Mouse (Mus musculus): ENCODE data around the gene Gm37240.

Gm37240 gene

DNA sequence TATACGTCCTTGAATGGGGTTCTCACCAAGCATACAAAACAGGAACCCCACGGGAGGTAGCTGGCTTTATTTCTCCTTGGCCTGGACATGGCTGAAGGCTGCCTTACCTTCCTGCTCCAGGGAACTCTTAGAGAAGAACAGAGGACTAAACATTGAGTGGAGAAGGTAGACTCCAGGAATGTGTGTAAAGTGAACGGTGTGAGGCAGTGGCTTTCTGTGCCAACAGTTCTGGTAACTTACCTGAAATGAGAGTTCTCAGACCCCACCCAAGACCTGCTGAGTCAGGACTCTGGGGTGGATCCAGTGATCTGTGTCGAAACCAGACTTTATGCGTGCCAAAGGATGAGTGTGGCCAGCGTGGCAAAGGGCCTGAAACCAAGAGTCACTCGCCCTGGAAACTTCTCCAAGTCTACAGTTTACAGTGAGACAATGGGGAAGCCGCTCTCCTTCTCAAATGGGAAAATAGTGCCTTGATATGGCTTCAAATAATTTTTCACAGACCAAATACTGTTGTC lies 1240.9 kb downstream of the Gm37240 start:
- DNase-seq (ENCODE audit: low spot score in 2 of 2) = no peak

DNA sequence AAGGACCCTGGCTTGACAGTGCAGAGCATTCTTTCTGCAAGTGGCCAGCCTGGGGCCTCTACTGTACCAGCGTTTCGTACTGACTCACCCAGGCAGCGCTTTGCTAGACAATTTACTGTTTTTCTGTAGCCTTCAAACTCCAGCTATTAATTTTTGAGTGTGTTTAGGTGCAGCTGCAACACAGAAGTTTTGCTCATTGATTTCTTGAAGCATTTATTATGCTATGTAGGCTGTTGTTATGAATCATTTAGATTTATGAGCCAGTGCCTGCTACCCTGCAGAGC lies 1241.4 kb downstream of the Gm37240 start:
- no peak for DNase-seq (ENCODE audit: low spot score in 2 of 2)

DNA sequence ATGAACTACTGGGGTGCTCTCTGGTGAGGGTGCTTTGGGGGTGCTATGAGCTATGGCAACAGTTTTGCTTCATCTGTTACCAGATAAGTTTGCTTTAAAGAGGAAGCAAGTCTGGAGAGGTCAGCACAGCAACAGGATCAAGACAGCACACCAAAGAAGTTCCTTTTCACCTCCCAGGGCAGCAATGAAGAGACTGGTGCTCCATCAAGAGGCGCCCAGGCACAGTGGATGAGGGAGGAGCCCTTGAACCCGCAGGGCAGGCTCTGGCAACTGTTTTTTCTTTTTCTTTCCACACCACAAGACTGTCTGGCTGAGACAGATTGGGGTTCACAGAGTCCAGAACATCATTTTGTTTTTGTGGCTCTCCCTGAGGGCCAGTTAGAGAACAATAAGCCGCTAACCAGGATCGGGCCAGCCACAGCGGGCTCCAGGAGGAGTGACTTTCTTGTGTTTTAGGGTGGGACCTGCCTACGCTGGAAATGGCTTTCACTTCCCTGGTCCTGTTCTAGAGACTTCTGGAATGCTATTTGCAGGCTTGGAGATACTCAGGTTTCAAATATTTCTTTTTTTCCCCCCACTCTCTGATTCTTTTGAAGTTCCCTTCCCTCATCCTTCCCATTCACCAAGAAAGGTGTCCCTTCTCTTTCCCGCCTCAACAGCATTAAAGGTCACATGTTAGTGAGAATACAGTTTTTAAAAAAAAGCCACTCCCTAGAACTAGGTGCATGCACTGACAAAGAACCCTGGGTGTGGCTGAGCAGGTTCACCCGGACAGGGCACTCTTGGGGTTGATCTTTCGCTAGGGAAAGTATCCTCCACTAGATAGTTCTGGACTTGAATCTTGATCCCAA lies 1241.9 kb downstream of the Gm37240 start:
- no peak for DNase-seq (ENCODE audit: low spot score in 2 of 2)

DNA sequence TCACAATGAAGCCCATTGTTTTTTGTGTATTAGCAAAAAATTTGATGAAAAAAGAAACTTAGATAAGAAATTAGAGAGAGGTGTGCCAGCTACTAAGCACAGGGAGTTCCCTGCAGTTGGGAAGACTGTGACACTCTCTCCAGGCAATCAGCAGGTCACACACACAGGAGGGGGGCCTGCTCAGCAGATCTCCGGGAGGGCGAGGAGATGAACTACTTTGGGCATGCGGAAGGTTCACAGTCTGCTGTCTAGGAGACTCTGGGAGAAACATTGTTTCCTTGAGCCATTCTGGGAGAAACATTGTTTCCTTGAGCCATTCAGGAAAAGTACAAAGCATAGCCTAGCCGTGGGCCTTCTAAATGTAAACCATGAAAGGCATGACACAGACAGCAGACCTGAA lies 1244.4 kb downstream of the Gm37240 start:
- no peak for DNase-seq (ENCODE audit: low spot score in 2 of 2)

DNA sequence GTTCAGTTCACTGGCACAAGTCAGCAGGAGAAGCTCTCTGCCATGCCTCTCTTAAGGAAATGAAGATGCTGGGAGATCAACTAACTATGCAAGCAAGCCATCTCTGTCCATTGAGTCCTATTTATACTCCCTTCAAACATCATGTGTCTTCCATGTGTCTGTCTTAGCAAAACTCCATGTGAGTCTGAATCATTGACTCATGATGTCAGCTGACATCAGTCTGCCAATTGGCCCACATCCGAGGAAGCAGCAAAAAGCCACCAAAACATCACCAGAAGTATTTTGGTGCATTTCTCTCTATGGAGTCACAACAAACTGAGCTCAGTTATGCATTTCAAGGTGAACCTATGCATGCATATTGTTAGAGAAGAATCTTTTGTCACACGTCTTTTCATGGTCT lies 1245.9 kb downstream of the Gm37240 start:
- DNase-seq (ENCODE audit: low spot score in 2 of 2) = no peak

DNA sequence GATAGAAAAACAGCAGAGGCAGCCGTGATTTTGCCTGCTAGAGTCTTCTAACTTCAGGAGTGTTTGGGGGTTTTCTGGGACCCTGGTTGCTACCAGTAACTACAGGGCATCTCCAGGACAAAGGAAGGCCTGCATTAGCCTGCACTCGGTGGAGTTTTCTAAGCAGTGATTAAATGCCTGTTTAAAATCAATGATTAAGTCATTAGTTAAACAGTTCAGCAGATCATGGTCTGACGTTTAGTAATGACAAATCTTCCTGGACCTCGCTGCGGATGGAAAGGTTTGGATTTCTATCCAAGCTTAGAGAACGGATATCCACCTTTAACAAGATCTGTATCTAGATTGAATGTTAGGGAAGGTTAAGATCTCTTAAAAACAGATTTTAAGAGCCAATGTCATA lies 1246.8 kb downstream of the Gm37240 start:
- DNase-seq (ENCODE audit: low spot score in 2 of 2) = no peak

DNA sequence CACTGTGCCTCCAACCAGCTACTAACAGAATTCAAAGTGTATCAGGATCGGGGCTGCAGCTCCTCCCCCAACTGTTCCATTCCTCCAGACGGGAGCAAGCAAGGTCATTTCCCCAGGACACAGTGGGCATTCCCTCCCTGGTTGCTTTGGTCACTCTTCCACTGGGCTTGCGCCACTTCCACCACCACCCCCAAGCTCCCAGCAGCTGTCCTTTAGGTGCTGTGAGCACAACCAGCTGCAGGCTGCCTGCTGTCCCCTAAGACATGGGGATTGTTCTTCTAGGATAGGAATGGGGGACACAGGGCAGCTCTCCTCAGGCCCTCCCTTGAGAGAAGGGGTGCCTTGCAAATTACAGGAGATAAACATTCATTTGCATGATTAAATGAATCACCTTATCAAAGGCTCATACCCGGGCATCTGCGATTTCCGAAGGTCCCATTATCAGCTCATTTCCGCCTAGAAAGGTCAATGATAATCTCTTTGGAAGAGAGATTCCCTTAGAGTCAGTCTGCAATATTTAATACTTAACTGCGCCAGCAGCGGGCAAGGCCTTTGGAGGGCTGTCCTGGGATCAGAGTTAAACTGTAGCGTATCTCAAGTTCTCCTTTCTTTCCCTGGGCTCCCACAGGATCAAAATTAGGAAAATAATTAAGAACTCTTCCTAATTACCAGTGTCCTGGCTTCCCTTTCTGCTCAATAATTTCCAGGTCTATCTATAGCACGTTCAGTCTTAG lies 1247.4 kb downstream of the Gm37240 start:
- DNase-seq (ENCODE audit: low spot score in 2 of 2) = no peak

DNA sequence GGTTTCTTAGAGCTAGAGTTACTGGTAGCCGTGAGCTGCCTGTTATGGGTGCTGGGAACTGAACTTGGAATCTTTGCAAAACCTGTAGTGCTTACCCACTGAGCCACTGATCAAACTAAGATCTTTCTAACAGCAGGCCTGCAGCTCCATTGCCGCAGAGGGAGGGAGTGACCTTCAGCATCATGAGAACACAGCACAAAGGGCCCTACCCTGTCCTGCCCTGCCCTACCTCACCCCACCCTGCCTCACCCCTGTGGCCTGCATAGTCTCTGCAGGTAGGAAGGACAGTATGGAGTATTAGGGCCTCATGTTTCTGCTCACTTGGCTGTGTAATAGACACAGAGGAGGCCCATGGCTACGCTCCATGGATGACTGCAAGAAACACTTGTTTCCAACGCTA lies 1248.5 kb downstream of the Gm37240 start:
- DNase-seq (ENCODE audit: low spot score in 2 of 2) = no peak

DNA sequence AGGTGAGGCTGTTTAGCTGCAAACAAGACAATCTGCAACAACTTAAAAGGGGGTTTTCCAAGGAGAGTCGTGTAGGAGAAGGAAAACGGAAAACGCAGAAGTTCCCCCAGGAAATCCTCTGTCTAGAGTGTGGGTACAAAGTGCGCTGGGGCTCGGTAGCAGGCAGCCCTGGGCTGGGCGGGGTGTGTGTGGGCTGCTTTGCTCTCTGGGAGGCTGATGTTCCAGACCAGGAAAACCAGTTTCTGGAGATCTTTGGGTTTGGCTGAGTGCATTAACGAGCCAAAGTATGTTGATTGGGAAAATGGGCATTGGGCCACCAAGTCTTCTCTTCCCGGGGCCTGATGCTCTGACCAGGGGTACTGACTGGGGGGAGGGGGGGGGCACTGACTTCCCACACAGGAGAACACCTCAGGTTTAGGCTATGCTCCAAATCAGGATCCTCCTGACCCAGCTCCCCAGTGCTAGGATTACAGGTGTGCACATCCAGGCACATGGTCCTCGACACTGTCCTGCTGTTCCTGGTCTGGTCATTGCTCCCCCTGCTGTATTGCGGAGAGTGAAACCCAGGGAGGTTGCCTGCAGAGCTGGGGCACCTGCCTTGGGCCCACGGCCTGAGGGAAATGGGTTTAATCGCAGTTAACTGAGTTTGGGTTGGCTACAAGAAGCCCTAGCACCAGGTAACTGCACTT lies 1249.3 kb downstream of the Gm37240 start:
- no peak for DNase-seq (ENCODE audit: low spot score in 2 of 2)

DNA sequence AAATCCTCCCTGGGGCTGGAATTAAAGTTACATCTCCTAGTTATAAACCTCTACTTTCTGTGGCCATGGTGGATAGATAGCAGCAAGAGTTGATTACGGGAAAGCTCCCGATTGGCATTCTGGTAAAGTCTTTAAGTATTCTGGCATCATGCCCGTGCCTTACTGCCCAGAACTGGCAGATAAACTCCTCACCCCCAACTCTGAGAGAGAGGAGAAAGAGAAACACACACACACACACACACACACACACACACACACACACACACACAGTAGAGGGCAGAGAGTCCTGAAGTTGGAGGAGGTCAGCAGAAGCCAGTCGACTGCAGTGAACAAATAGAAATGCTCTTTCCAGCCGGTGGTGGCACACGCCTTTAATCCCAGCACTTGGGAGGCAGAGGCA lies 1250.2 kb downstream of the Gm37240 start:
- DNase-seq (ENCODE audit: low spot score in 2 of 2) = no peak

DNA sequence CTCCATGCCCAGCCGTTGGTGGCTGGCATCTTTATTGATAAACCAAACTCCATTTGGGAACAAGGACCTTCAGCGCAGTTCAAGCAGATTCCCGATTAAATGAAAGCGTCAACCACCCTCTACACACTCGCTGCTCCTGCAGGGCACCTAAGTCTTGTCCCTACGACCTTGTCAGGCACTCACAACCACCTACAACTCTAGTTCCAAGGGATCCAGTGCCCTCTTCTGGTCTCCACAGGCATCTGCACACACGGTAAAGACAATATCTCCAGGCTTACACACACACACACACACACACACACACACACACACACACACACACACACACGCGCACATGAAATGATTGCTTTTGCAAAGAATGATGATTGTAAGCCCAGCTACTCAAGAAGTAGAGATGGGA lies 1255.7 kb downstream of the Gm37240 start:
- no peak for DNase-seq (ENCODE audit: low spot score in 2 of 2)

DNA sequence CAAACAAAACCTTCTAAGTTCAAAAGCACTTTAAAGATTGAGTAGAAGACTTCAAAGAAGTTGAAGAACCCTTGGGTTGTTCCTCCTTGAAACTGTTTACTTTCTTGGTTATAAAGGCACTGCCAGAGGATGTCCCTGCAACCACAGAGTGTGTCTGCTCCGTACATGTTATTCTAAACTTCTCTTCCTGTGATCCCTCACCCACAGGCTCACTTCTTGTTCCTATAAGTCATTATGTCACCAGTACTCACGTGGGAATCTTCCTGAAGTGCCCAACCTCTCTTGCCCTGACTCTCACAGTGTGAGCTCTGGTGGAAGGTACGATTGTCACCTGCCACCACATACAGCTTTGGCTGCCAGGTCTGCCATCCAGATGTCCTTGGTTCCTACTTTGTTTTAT lies 1265.3 kb downstream of the Gm37240 start:
- DNase-seq (ENCODE audit: low spot score in 2 of 2) = no peak

DNA sequence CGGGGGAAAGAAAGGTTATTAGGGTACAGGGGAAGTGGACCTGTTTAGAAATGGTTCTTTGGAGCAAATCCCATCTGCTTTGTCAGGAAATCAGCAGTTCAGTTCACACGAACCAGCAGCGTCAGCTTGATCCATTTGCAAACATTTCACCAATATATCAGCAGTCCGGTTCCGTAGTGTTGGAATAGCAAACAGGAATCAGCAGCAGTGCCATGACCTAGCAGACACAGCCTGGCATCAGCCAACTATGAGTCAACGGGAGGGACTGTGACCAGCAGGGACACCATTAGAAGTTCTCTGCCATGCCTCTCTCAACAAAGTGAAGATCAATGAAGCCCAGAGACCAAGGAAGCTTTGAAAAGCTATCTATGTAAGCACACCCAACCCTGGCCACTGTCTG lies 1267.6 kb downstream of the Gm37240 start:
- DNase-seq (ENCODE audit: low spot score in 2 of 2) = no peak

DNA sequence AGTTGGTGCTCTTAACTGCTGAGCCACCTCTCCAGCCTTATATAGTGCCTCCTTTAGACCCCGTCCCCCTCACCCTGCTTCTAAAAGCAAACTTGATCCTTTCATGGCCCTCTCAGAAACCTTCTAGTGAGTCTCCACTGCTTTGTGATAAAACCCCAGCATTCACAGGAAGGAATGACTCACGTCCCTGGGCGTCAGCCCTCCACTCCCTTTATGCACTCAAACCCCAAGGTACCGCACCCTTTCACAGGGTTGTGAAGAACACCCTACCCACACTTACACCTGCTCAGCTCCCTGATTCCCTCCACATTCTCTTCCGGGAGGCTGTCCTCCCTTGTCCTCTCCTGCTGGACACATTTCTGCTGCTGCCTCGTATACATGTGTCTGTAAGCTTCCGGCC lies 1268.3 kb downstream of the Gm37240 start:
- no peak for DNase-seq (ENCODE audit: low spot score in 2 of 2)

DNA sequence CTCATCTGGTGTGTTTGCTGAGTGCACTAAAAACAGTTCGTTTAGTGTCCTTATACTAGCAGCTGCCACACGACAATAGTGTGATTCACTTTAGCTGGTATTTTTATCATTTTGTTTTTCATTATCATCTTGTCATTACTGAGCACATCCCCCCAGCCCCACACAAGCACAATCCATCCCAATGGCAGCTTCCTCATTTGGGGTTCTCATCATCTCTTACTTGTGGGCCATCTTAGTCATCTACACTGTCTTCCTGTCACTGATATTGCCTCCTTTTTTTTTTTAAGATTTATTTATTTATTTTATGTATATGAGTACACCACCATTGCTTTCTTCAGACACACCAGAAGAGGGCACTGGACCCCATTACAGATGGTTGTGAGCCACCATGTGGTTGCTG lies 1268.7 kb downstream of the Gm37240 start:
- no peak for DNase-seq (ENCODE audit: low spot score in 2 of 2)

DNA sequence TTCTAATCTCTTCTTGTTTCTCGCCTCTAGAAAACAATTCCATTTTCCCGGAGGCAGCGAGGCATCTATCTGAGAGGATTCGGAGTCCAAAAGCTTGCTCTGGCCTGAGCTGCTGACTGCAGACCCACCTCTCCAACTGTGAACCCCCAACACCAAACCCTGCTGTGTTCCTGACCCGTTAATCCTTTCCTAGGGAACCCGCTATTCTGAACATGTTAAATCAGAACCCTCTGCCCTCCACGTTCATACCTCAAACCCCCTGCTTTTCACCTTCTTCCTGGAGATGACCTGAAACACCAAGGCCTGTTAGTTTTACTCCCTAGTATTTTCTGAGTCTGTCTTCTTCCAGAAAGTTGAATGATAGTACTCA lies 1271.5 kb downstream of the Gm37240 start:
- no peak for DNase-seq (ENCODE audit: low spot score in 2 of 2)

DNA sequence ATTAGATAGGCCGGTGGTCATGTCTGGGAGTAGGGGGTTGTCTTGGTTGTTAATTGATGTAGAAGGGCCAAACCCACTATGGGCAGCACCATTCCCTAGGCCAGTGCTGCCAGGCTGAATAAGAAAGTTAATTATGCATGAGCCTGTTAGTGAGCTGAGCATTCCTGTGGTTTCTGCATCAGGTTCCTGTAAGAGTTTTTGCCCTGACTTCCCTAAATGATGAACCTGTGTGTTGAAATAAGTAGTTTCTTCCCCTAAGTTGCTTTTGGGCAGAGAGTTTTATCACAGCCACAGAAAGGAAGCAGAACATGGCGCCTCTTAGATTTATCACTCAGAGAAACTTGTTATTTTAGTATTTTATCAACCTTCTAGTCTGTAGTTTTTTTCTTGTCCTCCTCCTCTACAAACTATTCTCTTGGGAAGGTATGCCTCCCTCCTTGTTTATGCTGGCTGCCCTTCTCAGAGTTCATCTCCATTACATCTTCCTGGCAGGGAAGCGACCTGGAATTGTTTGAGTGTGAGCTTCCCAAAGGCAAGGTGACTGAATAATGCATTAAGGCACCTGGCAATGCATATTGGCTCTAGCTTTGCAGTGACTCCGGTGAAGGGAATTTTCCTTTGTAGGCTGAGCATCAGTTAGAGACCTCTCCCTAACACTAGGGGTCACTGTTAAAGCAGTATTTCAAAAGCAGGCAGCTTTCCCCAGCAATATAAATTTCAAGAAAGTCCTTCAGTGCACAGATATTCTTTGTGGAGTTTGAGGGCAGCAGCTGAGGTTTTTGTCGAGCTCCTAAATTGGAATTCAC lies 1272.1 kb downstream of the Gm37240 start:
- DNase-seq (ENCODE audit: low spot score in 2 of 2) = no peak

DNA sequence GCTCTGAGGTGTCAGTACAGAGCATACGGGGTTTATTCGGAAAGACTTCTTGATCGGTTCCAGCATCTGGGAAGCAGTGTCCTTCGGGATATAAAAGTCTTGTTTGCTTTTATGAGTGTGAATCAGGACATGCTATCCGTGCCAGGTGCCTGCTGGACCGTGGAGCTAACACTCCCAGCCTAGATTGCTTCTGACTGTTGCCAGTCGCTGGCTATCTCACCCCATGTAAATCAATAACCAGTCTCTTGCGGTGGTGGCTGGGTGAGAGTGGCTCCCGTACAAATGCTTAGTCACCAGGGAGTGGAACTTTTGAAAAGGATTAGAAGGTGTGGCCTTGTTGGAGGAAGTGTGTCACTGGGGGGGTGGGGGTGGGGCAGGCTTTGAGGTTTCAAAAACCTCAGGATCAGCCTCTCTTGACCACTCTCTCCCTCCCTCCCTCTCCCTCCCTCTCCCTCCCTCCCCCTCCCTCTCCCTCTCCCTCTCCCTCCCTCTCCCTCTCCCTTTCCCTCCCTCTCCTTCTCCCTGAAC lies 1277.1 kb downstream of the Gm37240 start:
- DNase-seq (ENCODE audit: low spot score in 2 of 2) = no peak

DNA sequence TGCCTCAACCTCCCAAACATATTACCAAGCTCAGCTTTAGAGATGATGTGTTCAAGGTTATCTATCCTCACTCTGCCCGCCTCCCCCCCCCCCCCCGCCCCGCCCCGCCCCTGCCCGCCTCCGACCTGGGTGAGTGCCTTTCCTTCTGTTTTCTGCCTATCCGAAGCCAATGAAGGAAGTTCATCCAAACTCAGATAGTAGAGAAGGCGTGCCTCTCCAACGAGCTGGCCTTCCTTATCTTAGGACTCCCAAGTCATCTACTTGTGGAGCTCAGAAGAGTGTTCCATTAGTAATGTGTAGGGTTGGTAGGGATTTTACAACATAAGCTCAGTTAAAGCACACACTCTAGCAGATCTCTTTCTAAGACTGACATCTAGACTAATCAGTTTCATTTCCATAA lies 1284.1 kb downstream of the Gm37240 start:
- no peak for DNase-seq (ENCODE audit: low spot score in 2 of 2)

DNA sequence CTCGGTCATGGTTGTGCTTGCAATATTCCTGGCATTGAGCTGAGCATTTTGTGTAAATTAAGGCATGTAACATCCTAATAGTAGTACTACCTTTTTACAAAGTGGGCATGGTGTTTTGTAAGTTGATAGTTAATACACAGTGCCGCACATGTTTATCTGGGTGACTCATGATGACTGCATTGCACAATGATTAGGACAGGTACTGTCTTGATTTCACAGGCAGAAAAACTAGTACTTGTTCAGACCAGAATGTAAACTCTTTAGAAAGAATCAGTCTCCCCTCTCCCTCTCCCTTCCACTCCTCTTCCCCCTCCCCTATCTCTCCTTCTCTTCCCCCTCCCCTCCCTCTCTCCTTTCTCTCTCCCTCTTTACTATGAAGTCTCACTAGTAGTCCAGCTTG lies 1284.6 kb downstream of the Gm37240 start:
- no peak for DNase-seq (ENCODE audit: low spot score in 2 of 2)

DNA sequence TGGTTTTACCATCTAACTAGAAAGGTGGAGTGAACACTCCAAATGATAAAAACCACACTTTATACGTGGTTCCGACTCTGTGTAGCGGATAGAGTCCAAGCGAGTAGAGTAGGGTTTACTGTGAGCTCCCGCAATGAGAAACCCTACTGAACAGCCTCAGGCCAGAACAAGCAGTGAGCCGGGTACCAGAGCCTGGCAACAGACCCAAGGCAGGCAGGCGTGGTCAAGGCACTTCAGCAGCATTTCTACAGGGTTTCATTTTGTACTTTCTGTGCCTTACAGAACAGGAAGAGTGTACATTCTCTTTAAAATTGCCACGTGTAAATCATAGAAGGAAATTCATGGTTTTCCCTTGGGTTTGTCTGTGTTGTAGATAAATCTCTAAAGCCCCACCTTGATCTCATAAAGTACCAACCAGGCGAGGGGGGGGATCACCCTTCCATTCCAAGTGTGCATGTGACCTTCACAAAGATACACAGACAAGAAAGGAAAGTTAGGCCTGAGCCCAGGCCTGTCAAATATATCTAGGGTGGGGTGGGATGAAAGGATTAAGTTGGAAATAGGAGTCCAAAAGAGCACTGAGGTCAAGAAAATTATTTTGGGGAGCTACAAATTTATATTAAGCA lies 1285.3 kb downstream of the Gm37240 start:
- no peak for DNase-seq (ENCODE audit: low spot score in 2 of 2)

Data from spleen, postnatal 14 days (tissue).